Mouse (Mus musculus) cerebellum, adult 8-10 months (tissue): ENCODE data around the gene Lonrf2.

Experiments
- DNase-seq: peaks from one replicate; pipeline ENCODE4 v3.0.0; 2022

The Lonrf2 gene

DNA sequence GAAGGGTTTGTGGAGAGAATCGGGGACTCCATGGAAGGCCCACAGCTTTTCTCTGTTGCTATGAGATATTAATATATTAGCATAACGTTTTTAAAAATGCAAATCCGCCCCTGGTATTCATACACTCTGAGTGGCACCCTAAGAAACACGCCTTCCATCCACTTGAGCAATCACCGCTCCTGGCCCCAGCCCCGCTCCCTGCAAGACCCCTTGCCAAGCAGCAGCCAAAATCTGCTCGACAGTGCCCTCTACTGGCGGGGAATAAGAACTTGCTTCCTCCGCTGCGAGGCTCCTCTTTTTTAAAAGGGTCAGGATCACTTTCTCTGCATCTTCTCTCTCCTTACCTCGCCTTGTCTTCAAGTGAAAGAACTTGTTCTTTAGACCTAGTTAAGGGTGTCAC, 68.7 kb downstream of the Lonrf2 start:
- peak; percentile 39 for DNase-seq

DNA sequence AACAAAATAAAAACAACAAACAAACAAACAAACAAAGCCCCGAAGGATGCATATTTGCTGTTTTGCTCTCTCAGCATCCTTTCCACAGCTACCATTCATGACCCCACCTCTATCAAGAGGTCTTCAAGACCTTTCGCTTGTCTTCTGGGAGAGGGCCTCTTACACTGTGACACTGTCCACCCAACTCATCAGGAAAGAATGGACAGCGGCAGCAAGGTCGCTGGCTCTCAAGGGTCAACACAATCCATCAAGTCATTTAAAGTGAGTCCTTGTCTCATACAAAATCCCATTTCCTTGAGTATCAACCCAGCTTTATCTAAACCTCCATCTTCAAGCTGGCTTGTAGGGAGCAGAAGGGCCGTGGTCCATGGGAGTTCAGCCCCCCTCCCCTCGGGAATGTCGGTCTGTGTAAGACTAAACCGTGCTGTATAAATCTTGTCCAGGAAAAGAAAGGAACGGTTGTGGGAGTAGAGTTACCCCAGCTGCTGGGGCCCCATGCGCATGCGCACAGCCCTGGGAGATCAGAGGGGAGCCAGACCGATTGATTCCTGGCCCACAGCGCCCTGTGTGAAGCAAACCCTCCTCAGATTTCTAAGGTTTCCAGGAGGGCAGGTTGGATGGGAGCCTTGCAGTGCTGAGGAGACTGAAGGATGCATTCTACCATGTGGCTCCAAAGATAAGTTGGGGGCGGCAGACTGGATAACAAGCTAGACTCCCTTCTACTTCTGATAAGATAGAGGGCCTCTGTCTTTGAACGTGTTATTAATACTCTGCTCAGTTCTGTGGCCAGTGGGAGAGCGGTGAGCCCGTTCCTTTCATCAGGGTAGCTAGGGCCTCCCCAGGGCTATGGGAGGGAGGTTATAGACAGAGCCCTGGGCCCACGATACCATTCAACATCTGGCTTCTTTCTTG, 69.6 kb downstream of the Lonrf2 start:
- DNase-seq = no peak

DNA sequence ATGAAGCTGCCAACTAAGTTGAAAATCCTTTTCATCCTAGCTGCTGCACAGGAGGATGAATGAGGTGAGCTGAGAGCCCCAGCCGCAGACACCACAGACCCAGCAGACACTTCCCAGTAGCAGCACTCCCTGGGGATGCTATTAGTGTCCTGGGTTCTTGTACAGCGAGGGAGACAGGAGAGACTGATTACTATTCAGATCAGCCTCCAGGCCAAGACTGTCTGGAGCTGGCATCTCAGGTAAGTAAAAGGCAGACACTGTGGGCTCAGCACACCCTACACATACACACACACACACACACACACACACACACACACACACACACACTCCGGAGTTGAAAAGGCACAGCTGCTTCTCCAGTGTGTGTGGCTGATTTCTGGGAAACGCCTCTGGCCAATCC, 70.3 kb downstream of the Lonrf2 start:
- no peak for DNase-seq

DNA sequence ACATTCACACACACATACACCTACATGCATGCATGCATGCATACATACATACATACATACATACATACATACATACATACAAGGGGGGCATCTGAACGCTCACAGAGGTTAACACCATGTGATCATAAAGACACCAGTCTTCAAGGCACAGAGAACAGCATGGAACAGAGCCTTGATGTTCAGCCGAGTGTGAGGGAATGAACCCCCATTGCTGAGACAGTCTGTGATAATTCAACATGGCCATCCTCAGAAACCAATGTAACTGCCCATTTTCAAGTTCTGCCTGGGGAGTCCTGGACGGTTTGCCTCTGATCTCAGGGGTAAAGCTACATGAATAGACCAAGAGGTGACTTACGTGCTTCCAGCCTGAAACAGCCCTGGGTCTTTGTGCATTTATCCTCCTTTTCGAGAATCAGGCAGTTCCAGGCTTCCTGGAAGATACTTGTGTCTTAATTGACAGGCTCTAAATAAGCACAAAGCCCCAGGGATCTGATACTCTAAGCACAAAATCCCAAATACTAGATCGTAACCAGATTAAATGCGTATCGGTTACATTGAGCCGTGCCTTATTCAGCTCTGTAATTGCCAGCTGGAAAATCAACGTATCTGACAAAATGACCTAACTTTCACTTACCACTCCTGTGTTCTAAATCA, 72.4 kb downstream of the Lonrf2 start:
- DNase-seq = no peak

DNA sequence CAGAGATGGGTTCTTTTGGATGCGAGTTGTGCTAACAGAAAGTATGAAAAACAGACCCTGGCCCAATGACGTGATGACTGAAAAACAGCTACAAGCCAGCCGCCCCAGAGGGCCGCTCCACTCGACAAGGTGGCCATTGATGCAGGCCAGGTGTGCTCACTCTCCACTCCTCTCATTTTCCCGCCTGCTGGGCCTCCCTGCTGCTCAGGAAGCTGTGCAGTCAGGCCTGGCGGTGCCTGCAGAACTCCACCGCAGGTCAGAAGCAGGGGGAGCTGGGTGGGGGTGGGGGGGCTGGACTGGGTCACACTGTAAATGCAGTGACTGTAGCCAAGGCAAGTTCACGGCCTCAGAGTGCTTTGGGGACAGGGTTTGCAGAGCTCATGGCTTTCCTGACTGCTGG, 76.1 kb downstream of the Lonrf2 start:
- no peak for DNase-seq

GRCm38 (mm10) chr1:38757791-38758403, 78.6 kb downstream of the Lonrf2 start:
- DNase-seq = peak; percentile 45

GRCm38 (mm10) chr1:38743863-38744262, 92.6 kb downstream of the Lonrf2 start:
- no peak for DNase-seq
